Mouse (Mus musculus): ENCODE data around the gene Heatr3. TPM values are rescaled to one million over a fixed set of nuclear protein-coding genes. Genes with fewer than 3 reads are reported as not detected.

Gene Heatr3
- polyA plus RNA-seq, 1 experiment from 2014 or later: 36.2 TPM

Small RNAs within 50 kb of the gene (microRNA-seq; reads per million reads assigned to microRNA genes)
- gene Mir7071: 0.59 reads per million

Other genes with a start within 250 kb of the Heatr3 start
- gene Zfp423, start 178.3 kb upstream of the Heatr3 start, polyA plus RNA-seq (2015; fragmentation: Nextera tagmentation; extraction: Ambion mirVana): 35.5 and 57.9 TPM in 2 replicates
- gene Cnep1r1, start 19.1 kb upstream of the Heatr3 start, polyA plus RNA-seq (2015; fragmentation: Nextera tagmentation; extraction: Ambion mirVana): 46.5 and 52.0 TPM in 2 replicates
- gene Tent4b, start 61.4 kb downstream of the Heatr3 start, polyA plus RNA-seq (2015; fragmentation: Nextera tagmentation; extraction: Ambion mirVana): 10.0 and 11.2 TPM in 2 replicates
- gene Adcy7, start 134.5 kb downstream of the Heatr3 start, polyA plus RNA-seq (2015; fragmentation: Nextera tagmentation; extraction: Ambion mirVana): 2.5 and 3.2 TPM in 2 replicates
- gene Brd7, start 224.3 kb downstream of the Heatr3 start, polyA plus RNA-seq (2015; fragmentation: Nextera tagmentation; extraction: Ambion mirVana): 68.2 and 72.0 TPM in 2 replicates